Mouse (Mus musculus) embryonic facial prominence, embryonic 10.5 days (tissue): ENCODE results near the gene Recql5. TPM values are rescaled to one million over a fixed set of nuclear protein-coding genes. Genes with fewer than 3 reads are reported as not detected.

ENCODE experiments used
- DNase-seq: peaks from one replicate; pipeline ENCODE4 v3.0.0-alpha.2; 2017; ENCODE audit warnings: low spot score
- H3K27ac ChIP-seq: fragments of 300-500 bp; sonication (generic); replicated peaks from 2 replicates; pipeline ENCODE4 v1.5.1; 2016; ENCODE audit warnings: mild to moderate bottlenecking
- H3K27me3 ChIP-seq: fragments of 300-500 bp; sonication (generic); replicated peaks from 2 replicates; pipeline ENCODE4 v1.6.1; 2016; ENCODE audit warnings: low read depth, mild to moderate bottlenecking; ENCODE audit not compliant: poor library complexity, severe bottlenecking
- H3K36me3 ChIP-seq: fragments of 300-500 bp; sonication (generic); replicated peaks from 2 replicates; pipeline ENCODE4 v1.6.1; 2016; ENCODE audit warnings: mild to moderate bottlenecking, moderate library complexity
- H3K4me1 ChIP-seq: fragments of 300-500 bp; sonication (generic); 2 replicates; pipeline ENCODE4 v1.6.1; 2016
- H3K4me3 ChIP-seq: fragments of 300-500 bp; sonication (generic); 2 replicates; pipeline ENCODE4 v1.5.1; 2016; ENCODE audit warnings: mild to moderate bottlenecking, moderate library complexity
- H3K9me3 ChIP-seq: fragments of 300-500 bp; sonication (generic); 2 replicates; pipeline ENCODE4 v1.6.1; 2016; ENCODE audit warnings: mild to moderate bottlenecking
- WGBS: fragments of 180-500 bp; shearing (Covaris S2); methylation state at CpG from one replicate; pipeline ENCODE4 v1.1.7; 2016; 5-methylcytosine and 5-hydroxymethylcytosine counted together
- polyA plus RNA-seq: library from polyadenylated mRNA; unstranded; fragments of >200 nt; fragmentation: Nextera tagmentation; extraction: Ambion mirVana; gene quantifications from 2 replicates; pipeline ENCODE4 v1.2.1, GENCODE M21; 2016

Recql5 gene
- polyA plus RNA-seq, 1 experiment from 2014 or later, result 27.9 TPM

- Histone ChIP-seq H3K27me3 (no peaks in the 10 kb centered on the region), H3K4me1 (peaks cover 10% of the 10 kb centered on the region), H3K27ac (no peak overlapping the region), H3K36me3 (peaks cover 47% of the 10 kb centered on the region), H3K4me3 (no peak overlapping the region), H3K9me3 (no peaks in the 10 kb centered on the region)
- WGBS, result 91% methylated on average over 8 of the region's 8 CpGs
- DNase-seq, result no peak
Measured at GRCm38 (mm10) chr11:115929031-115929430, 4.2 kb downstream of the Recql5 start.

- H3K4me3 ChIP-seq, result no peak overlapping the region
- DNase-seq, result no peak
- H3K9me3 ChIP-seq, result no peaks in the 10 kb centered on the region
- H3K4me1 ChIP-seq, result no peaks in the 10 kb centered on the region
- H3K36me3 ChIP-seq, result peaks cover 62% of the 10 kb centered on the region
- 96% methylated on average over 1 of the region's 1 CpGs for WGBS
- no peak overlapping the region for H3K27ac ChIP-seq
- no peaks in the 10 kb centered on the region for H3K27me3 ChIP-seq
Measured at GRCm38 (mm10) chr11:115921986-115922385, 11.3 kb downstream of the Recql5 start.

GRCm38 (mm10) chr11:115920110-115920818 is 13.0 kb downstream of the Recql5 start:
- Histone ChIP-seq H3K9me3 (no peaks in the 10 kb centered on the region), H3K27ac (no peak overlapping the region), H3K36me3 (peaks cover 71% of the 10 kb centered on the region), H3K27me3 (no peaks in the 10 kb centered on the region), H3K4me3 (no peak overlapping the region), H3K4me1 (no peaks in the 10 kb centered on the region)
- no peak for DNase-seq
- WGBS, result 48% methylated on average over 6 of the region's 6 CpGs

- DNase-seq, result no peak
Measured at GRCm38 (mm10) chr11:115919073-115919472, 14.2 kb downstream of the Recql5 start.

DNA sequence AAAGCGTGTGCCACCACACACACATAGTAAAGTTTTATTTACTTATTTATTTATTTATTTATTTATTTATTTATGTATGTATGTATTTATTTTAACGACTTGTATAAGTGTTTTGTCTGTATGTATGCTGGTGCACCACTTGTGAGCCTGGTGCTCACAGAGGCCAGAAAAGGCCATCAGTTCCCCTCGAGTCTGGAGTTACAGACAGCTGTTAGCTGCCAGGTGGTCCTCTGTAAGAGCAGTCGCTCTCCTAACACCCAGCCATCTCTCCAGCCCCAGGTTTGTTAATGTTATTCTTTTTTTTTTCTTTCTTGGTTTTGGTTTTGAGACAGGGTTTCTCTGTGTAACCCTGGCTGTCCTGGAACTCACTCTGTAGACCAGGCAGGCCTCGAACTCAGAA is 14.6 kb downstream of the Recql5 start:
- WGBS, result 89% methylated on average over 5 of the region's 5 CpGs
- Histone ChIP-seq H3K27ac (no peak overlapping the region), H3K36me3 (peaks cover 67% of the 10 kb centered on the region), H3K4me3 (no peak overlapping the region), H3K9me3 (no peaks in the 10 kb centered on the region), H3K4me1 (no peaks in the 10 kb centered on the region), H3K27me3 (no peaks in the 10 kb centered on the region)
- DNase-seq, result no peak

More at GRCm38 (mm10) chr11:115919073-115919472, 14.2 kb downstream of the Recql5 start:
- Histone ChIP-seq H3K4me3 (no peak overlapping the region), H3K27ac (no peak overlapping the region), H3K9me3 (no peaks in the 10 kb centered on the region), H3K27me3 (no peaks in the 10 kb centered on the region), H3K36me3 (peaks cover 67% of the 10 kb centered on the region), H3K4me1 (no peaks in the 10 kb centered on the region)
- WGBS, result 91% methylated on average over 5 of the region's 5 CpGs

GRCm38 (mm10) chr11:115916579-115916978 is 16.7 kb downstream of the Recql5 start:
- Histone ChIP-seq H3K27me3 (no peaks in the 10 kb centered on the region), H3K9me3 (no peaks in the 10 kb centered on the region), H3K36me3 (peaks cover 68% of the 10 kb centered on the region), H3K4me1 (no peaks in the 10 kb centered on the region), H3K27ac (no peak overlapping the region), H3K4me3 (no peak overlapping the region)
- WGBS, result 92% methylated on average over 4 of the region's 4 CpGs
- no peak for DNase-seq

DNA sequence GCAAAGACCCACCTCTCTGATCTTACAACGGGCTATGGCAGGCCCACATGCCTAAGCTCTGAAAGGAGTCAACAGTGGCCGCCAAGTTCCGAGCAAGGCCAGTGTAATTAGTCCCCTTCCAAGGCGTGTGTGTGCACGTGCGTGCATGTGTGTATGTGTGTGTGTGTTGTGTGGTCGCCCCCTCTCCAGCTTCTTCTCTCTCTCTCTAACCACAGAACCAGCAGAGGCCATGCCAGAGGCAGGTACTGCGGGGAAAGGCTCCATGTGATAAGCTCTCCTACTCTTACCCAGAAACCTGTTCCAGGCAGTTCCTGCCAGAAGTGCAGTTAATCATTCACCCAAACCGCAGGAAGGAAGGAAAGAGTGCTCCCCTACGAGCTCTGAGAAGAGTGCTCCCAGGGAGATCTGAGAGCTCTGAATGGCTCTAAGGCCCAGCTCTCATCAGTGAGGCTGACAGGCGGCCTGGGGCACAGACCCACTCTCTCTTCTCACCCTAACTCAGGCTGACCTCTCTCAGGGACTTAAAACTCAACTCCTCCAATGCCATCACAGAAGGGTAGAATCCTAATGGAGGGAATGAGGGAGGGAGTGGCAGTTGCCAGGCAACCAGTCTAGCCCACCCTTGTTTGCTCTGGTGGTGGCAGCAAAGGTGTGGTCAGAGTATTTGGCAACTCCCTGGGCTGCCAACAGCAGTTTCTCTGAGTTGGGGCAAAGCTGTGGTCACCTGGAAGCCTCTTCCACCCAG is 21.5 kb downstream of the Recql5 start, which contains the start of gene Smim6:
Gene Smim6 (plus strand): TSS at position 386 of the 745 bp plus-strand sequence.
- Histone ChIP-seq H3K27ac (no peak within 1 kb of the TSS), H3K4me1 (no peaks in the 10 kb centered on the region), H3K9me3 (no peaks in the 10 kb centered on the region), H3K36me3 (peaks cover 63% of the 10 kb centered on the region), H3K4me3 (no peak within 1 kb of the TSS), H3K27me3 (no peaks in the 10 kb centered on the region)
- 81% methylated on average over 11 of the region's 11 CpGs for WGBS
- DNase-seq, result no peak

DNA sequence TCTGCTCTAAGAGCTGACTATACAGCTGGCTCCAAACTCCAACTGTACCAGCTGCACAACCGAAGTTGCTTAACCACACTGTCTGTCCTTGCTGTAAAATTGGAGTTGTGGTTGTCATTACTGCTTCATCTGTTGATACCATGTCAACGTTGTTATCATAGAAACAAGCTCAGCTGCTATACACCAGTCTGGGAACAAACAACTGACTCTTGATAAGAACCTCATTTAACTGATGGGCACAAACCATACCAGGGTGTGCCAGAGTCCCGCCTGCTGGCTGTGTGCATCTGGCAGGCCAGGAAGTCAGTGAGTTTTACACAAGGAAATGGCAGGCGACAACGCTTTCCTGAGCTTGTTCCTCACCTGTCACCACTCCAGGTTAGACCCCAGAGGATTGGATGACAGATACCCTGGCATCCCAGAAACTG is 22.1 kb downstream of the Recql5 start:
- no peaks in the 10 kb centered on the region for H3K9me3 ChIP-seq
- no peak overlapping the region for H3K27ac ChIP-seq
- WGBS, result 95% methylated on average over 5 of the region's 5 CpGs
- H3K4me1 ChIP-seq, result 0 out of 2 replicates have a peak, but pooled peaks cover 2% of the 10 kb centered on the region
- H3K4me3 ChIP-seq, result no peak overlapping the region
- H3K36me3 ChIP-seq, result peaks cover 59% of the 10 kb centered on the region
- H3K27me3 ChIP-seq, result no peaks in the 10 kb centered on the region
- DNase-seq, result no peak

DNA sequence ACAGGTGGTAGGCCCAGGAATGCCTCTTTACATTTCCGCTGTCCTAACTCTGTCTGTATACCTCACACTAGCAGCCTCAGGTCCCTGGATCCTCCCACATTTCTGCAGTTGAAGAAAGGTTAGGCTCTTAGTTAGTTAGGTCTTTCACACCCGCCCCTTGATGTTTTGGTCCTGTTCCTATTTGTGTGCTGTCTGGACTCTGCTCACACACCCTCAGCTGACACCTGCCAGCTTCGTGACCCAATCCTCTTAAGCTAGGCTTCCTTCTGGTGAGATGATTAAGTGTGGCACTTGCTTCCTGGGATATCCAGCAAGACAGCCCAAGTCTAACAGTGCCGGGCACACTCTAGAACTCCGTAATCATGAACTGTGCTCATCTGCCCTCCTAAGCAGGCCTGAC is 26.8 kb downstream of the Recql5 start:
- Histone ChIP-seq H3K4me3 (no peak overlapping the region), H3K27me3 (no peaks in the 10 kb centered on the region), H3K9me3 (no peaks in the 10 kb centered on the region), H3K36me3 (peaks cover 34% of the 10 kb centered on the region; the same call in 1 of the 2 replicates), H3K4me1 (peaks cover 43% of the 10 kb centered on the region), H3K27ac (no peak overlapping the region)
- WGBS, result 89% methylated on average over 5 of the region's 5 CpGs
- no peak for DNase-seq

- Histone ChIP-seq H3K9me3 (no peaks in the 10 kb centered on the region), H3K36me3 (peaks cover 31% of the 10 kb centered on the region; the same call in 1 of the 2 replicates), H3K27ac (0 out of 2 replicates have a peak overlapping the region, but pooled peaks have one; percentile 57), H3K4me3 (no peak overlapping the region), H3K4me1 (peaks cover 47% of the 10 kb centered on the region), H3K27me3 (no peaks in the 10 kb centered on the region)
- WGBS, result 84% methylated on average over 3 of the region's 3 CpGs
- DNase-seq, result no peak
Measured at GRCm38 (mm10) chr11:115906116-115906515, 27.2 kb downstream of the Recql5 start.

DNA sequence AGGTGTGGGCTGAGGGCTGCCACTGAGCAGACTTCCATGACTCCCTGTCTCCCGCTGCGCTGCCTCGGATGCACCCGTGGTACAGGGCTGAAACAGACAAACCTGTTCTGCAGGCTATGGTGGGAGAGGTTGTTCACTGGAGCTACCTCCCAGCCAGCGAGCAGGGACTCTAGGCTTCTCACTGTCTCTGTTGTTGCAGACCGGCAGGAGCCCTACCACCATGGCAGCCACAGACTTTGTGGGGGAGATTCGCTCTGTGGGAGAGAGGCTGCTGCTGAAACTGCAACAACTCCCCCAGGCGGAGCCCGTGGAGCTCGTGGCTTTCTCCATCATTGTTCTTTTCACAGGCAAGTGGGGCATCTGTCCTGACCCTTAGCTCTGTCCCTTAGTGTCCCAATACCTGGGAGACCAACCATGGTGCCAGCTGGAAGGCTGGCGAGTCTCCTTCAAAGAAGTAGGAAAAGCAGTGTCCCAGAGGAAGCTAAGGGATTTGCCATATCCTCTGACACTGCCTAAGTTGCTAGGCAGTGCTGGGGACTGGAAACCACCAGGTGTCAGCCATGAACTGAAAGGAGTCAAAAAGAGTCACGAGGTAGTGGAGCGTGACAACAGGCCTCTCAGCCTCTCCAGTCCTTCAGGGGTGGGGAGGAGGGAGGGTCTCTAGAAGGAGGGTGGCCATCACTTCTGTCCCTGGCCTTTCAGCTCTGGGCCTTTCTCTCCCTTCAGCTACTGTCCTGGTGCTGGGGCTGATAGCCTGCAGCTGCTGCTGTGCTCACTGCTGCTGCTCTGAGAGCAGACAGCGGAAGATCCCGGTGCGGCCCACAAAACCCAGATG is 28.1 kb downstream of the Recql5 start:
- H3K27ac ChIP-seq, result peak overlapping the region; percentile 70
- DNase-seq, result peak; percentile 56
- no peaks in the 10 kb centered on the region for H3K27me3 ChIP-seq
- H3K4me3 ChIP-seq, result peak overlapping the region; percentile 25
- 44% methylated on average over 16 of the region's 16 CpGs for WGBS
- H3K9me3 ChIP-seq, result no peaks in the 10 kb centered on the region
- H3K4me1 ChIP-seq, result peaks cover 57% of the 10 kb centered on the region
- H3K36me3 ChIP-seq, result peaks cover 29% of the 10 kb centered on the region; the same call in 1 of the 2 replicates
